Mouse (Mus musculus): ENCODE data around the gene Cdc42bpg. TPM values are rescaled to one million over a fixed set of nuclear protein-coding genes. Genes with fewer than 3 reads are reported as not detected.

Gene Cdc42bpg
- polyA plus RNA-seq, 1 experiment from 2014 or later: 0.56 TPM

DNA sequence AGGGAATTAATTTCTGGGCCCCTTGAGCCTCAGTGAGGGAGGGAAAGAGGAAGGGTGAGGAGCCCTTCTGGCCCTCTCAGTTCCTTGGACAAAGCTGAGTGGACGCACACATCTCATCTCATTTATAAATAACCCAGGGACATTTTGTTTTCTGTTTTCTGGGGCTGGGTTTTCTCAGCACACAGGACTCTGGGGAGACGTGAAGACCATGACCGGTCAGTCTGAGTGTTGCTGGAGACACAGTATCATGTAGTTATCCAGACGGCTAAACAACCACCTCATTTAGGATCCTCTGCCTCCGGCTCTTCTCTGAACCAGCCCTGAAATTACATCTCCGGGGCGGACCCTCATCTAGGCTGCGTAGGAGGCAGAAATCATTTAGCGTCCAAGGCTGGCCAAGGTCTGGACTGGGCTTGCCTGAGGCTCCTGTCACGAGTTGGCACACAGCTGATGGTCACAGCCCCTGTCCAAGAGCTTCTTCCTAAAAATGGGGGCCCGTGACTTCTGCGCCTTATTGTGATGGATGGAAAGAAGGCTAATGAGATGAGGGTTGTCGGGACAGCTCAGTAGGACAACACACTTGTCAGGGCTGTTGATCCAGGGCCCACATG lies 32.2 kb upstream of the Cdc42bpg start:
- WGBS: 92% methylated on average over 13 of the region's 13 CpGs
- no peak overlapping the region for H3K9ac ChIP-seq

GRCm38 (mm10) chr19:6275740-6276389 lies 30.4 kb upstream of the Cdc42bpg start:
- peak; percentile 37 for DNase-seq (ENCODE audit: low spot score)
- peaks cover 4% of the 10 kb centered on the region; the same call in 1 of the 2 replicates for H3K36me3 ChIP-seq (replicated peaks; ENCODE audit: control insufficient read depth, insufficient read depth)
- peak overlapping the region; percentile 63 for H3K9ac ChIP-seq
- peak overlapping the region; percentile 97 for H3K4me2 ChIP-seq (replicated peaks)
- no peak for ATAC-seq (ENCODE audit: low FRiP score)
- H3K27me3 ChIP-seq (ENCODE audit: control insufficient read depth, insufficient read depth, low read length): no peaks in the 10 kb centered on the region
- WGBS: 7% methylated on average over 15 of the region's 15 CpGs
- peak overlapping the region; percentile 71 for H3K27ac ChIP-seq
- peaks cover 35% of the 10 kb centered on the region for H3K4me1 ChIP-seq (replicated peaks; ENCODE audit: control insufficient read depth, insufficient read depth, low read length)
- no peaks in the 10 kb centered on the region for H3K9me3 ChIP-seq (ENCODE audit: control insufficient read depth, low read length)
- peak overlapping the region; percentile 85 for H3K4me3 ChIP-seq (replicated peaks; ENCODE audit: low read length)

More for the DNA sequence above, 32.2 kb upstream of the Cdc42bpg start:
- Histone ChIP-seq H3K36me3 (replicated peaks; ENCODE audit: control insufficient read depth, insufficient read depth) (no peaks in the 10 kb centered on the region), H3K27me3 (ENCODE audit: control insufficient read depth, insufficient read depth, low read length) (no peaks in the 10 kb centered on the region), H3K4me3 (replicated peaks; ENCODE audit: low read length) (no peak overlapping the region), H3K4me2 (replicated peaks) (no peak overlapping the region), H3K4me1 (replicated peaks; ENCODE audit: control insufficient read depth, insufficient read depth, low read length) (peaks cover 25% of the 10 kb centered on the region), H3K9me3 (ENCODE audit: control insufficient read depth, low read length) (no peaks in the 10 kb centered on the region), H3K27ac (no peak overlapping the region)
- ATAC-seq (ENCODE audit: low FRiP score) (no peak), DNase-seq (ENCODE audit: low spot score) (no peak)

GRCm38 (mm10) chr19:6276426-6277421 lies 29.5 kb upstream of the Cdc42bpg start, which contains the start of gene Ehd1:
Gene Ehd1, plus strand, starts transcription at chr19:6276725.
- Histone ChIP-seq H3K4me2 (replicated peaks) (peak within 1 kb of the TSS; percentile 97), H3K4me1 (replicated peaks; ENCODE audit: control insufficient read depth, insufficient read depth, low read length) (peaks cover 35% of the 10 kb centered on the region)
- WGBS: under 1% methylated on average over 100 of the region's 106 CpGs

GRCm38 (mm10) chr19:6277661-6278438 lies 28.4 kb upstream of the Cdc42bpg start:
- DNase-seq (ENCODE audit: low spot score) (no peak), ATAC-seq (ENCODE audit: low FRiP score) (no peak)
- Histone ChIP-seq H3K9ac (peak overlapping the region; percentile 84), H3K27ac (0 out of 2 replicates have a peak overlapping the region, but pooled peaks have one; percentile 53), H3K4me2 (replicated peaks) (peak overlapping the region; percentile 97), H3K4me1 (replicated peaks; ENCODE audit: control insufficient read depth, insufficient read depth, low read length) (peaks cover 35% of the 10 kb centered on the region), H3K36me3 (replicated peaks; ENCODE audit: control insufficient read depth, insufficient read depth) (peaks cover 24% of the 10 kb centered on the region), H3K27me3 (ENCODE audit: control insufficient read depth, insufficient read depth, low read length) (no peaks in the 10 kb centered on the region), H3K9me3 (ENCODE audit: control insufficient read depth, low read length) (no peaks in the 10 kb centered on the region), H3K4me3 (replicated peaks; ENCODE audit: low read length) (peak overlapping the region; percentile 85)
- WGBS: 3% methylated on average over 10 of the region's 10 CpGs

More at GRCm38 (mm10) chr19:6276426-6277421, 29.5 kb upstream of the Cdc42bpg start, which contains the start of gene Ehd1:
- Histone ChIP-seq H3K27ac (peak within 1 kb of the TSS; percentile 71), H3K4me3 (replicated peaks; ENCODE audit: low read length) (peak within 1 kb of the TSS; percentile 85), H3K9me3 (ENCODE audit: control insufficient read depth, low read length) (no peaks in the 10 kb centered on the region), H3K36me3 (replicated peaks; ENCODE audit: control insufficient read depth, insufficient read depth) (peaks cover 13% of the 10 kb centered on the region), H3K9ac (peak within 1 kb of the TSS; percentile 84), H3K27me3 (ENCODE audit: control insufficient read depth, insufficient read depth, low read length) (no peaks in the 10 kb centered on the region)
- ATAC-seq (ENCODE audit: low FRiP score) (peak; percentile 95), DNase-seq (ENCODE audit: low spot score) (peak; percentile 99)

- Histone ChIP-seq H3K27ac (no peak overlapping the region), H3K9me3 (ENCODE audit: control insufficient read depth, low read length) (no peaks in the 10 kb centered on the region), H3K4me2 (replicated peaks) (peak overlapping the region; percentile 97), H3K4me3 (replicated peaks; ENCODE audit: low read length) (peak overlapping the region; percentile 85), H3K4me1 (replicated peaks; ENCODE audit: control insufficient read depth, insufficient read depth, low read length) (peaks cover 35% of the 10 kb centered on the region), H3K9ac (peak overlapping the region; percentile 84), H3K27me3 (ENCODE audit: control insufficient read depth, insufficient read depth, low read length) (no peaks in the 10 kb centered on the region), H3K36me3 (replicated peaks; ENCODE audit: control insufficient read depth, insufficient read depth) (peaks cover 31% of the 10 kb centered on the region)
- DNase-seq (ENCODE audit: low spot score) (no peak), ATAC-seq (ENCODE audit: low FRiP score) (no peak)
- 39% methylated on average over 6 of the region's 6 CpGs for WGBS
Observed at GRCm38 (mm10) chr19:6278439-6279073, 27.7 kb upstream of the Cdc42bpg start.

GRCm38 (mm10) chr19:6279481-6280144 lies 26.6 kb upstream of the Cdc42bpg start:
- DNase-seq (ENCODE audit: low spot score) (no peak), ATAC-seq (ENCODE audit: low FRiP score) (no peak)
- peaks cover 35% of the 10 kb centered on the region for H3K4me1 ChIP-seq (replicated peaks; ENCODE audit: control insufficient read depth, insufficient read depth, low read length)
- 84% methylated on average over 6 of the region's 6 CpGs for WGBS
- no peaks in the 10 kb centered on the region for H3K9me3 ChIP-seq (ENCODE audit: control insufficient read depth, low read length)
- peak overlapping the region; percentile 85; the same call in 1 of the 2 replicates for H3K4me3 ChIP-seq (replicated peaks; ENCODE audit: low read length)
- peak overlapping the region; percentile 84 for H3K9ac ChIP-seq
- peaks cover 41% of the 10 kb centered on the region for H3K36me3 ChIP-seq (replicated peaks; ENCODE audit: control insufficient read depth, insufficient read depth)
- H3K27me3 ChIP-seq (ENCODE audit: control insufficient read depth, insufficient read depth, low read length): no peaks in the 10 kb centered on the region
- H3K27ac ChIP-seq: no peak overlapping the region
- peak overlapping the region; percentile 97 for H3K4me2 ChIP-seq (replicated peaks)

DNA sequence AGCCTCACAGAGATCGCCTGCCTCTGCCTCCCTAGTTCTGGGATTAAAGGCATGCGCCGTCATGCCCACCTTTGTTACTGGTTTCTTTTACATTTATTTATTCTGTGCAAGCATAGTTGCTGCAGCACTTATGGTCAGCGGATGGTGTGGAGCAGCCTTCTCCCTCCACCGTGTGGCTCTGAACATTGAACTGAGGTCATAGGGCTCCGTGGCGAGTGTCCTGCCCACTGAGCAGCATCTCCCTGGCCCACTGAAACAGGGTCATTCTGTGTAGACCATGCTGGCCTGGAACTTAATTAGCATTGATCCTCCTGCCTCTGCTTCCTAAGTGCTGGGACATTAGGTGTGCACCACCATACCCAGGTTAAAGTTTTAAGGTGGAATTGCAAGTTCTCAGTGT lies 25.7 kb upstream of the Cdc42bpg start:
- H3K27me3 ChIP-seq (ENCODE audit: control insufficient read depth, insufficient read depth, low read length): no peaks in the 10 kb centered on the region
- DNase-seq (ENCODE audit: low spot score) (no peak), ATAC-seq (ENCODE audit: low FRiP score) (no peak)
- peaks cover 34% of the 10 kb centered on the region for H3K4me1 ChIP-seq (replicated peaks; ENCODE audit: control insufficient read depth, insufficient read depth, low read length)
- H3K4me3 ChIP-seq (replicated peaks; ENCODE audit: low read length): no peak overlapping the region
- H3K9me3 ChIP-seq (ENCODE audit: control insufficient read depth, low read length): no peaks in the 10 kb centered on the region
- H3K9ac ChIP-seq: no peak overlapping the region
- WGBS: 92% methylated on average over 7 of the region's 7 CpGs
- peaks cover 49% of the 10 kb centered on the region for H3K36me3 ChIP-seq (replicated peaks; ENCODE audit: control insufficient read depth, insufficient read depth)
- no peak overlapping the region for H3K4me2 ChIP-seq (replicated peaks)
- H3K27ac ChIP-seq: no peak overlapping the region

All from hindbrain, embryonic 14.5 days (tissue).